Mouse (Mus musculus) forebrain, embryonic 10.5 days (tissue): ENCODE results near the gene Apba2. TPM values are rescaled to one million over a fixed set of nuclear protein-coding genes. Genes with fewer than 3 reads are reported as not detected.

Experiments used
- DNase-seq: peaks from one replicate; pipeline ENCODE4 v3.0.0-alpha.2; 2017; ENCODE audit warnings: low spot score; ENCODE audit errors: extremely low spot score
- H3K27ac ChIP-seq: fragments of 300-500 bp; sonication (generic); 2 replicates; pipeline ENCODE4 v1.5.1; 2016; ENCODE audit warnings: mild to moderate bottlenecking
- H3K27me3 ChIP-seq: fragments of 300-500 bp; sonication (generic); 2 replicates; pipeline ENCODE4 v1.6.1; 2016; ENCODE audit warnings: mild to moderate bottlenecking; ENCODE audit not compliant: poor library complexity, severe bottlenecking
- H3K36me3 ChIP-seq: fragments of 300-500 bp; sonication (generic); replicated peaks from 2 replicates; pipeline ENCODE4 v1.6.1; 2016; ENCODE audit warnings: mild to moderate bottlenecking, moderate library complexity
- H3K4me1 ChIP-seq: fragments of 300-500 bp; sonication (generic); 2 replicates; pipeline ENCODE4 v1.6.1; 2016
- H3K4me3 ChIP-seq: fragments of 300-500 bp; sonication (generic); 2 replicates; pipeline ENCODE4 v1.5.1; 2016; ENCODE audit warnings: mild to moderate bottlenecking, moderate library complexity
- H3K9me3 ChIP-seq: fragments of 300-500 bp; sonication (generic); 2 replicates; pipeline ENCODE4 v1.6.1; 2016; ENCODE audit warnings: mild to moderate bottlenecking, moderate library complexity
- WGBS: fragments of 180-500 bp; shearing (Covaris S2); methylation state at CpG from one replicate; pipeline ENCODE4 v1.1.7; 2016; 5-methylcytosine and 5-hydroxymethylcytosine counted together
- polyA plus RNA-seq: library from polyadenylated mRNA; unstranded; fragments of >200 nt; fragmentation: Nextera tagmentation; extraction: Ambion mirVana; gene quantifications from 2 replicates; pipeline ENCODE4 v1.2.1, GENCODE M21; 2016

Apba2 gene
- polyA plus RNA-seq, 1 experiment from 2014 or later, result 46.1 TPM

- Histone ChIP-seq H3K36me3 (no peaks in the 10 kb centered on the region), H3K27me3 (no peaks in the 10 kb centered on the region), H3K4me3 (no peak overlapping the region), H3K9me3 (no peaks in the 10 kb centered on the region), H3K27ac (no peak overlapping the region), H3K4me1 (peaks cover 3% of the 10 kb centered on the region)
- WGBS, result 75% methylated on average over 2 of the region's 2 CpGs
- DNase-seq, result no peak
These were observed 8.4 kb downstream of the Apba2 start for GRCm38 (mm10) chr7:64509911-64510310.

- 84% methylated on average over 8 of the region's 8 CpGs for WGBS
- no peak for DNase-seq
- Histone ChIP-seq H3K4me1 (no peaks in the 10 kb centered on the region; the same call in 1 of the 2 replicates), H3K36me3 (no peaks in the 10 kb centered on the region), H3K4me3 (no peak overlapping the region), H3K27me3 (no peaks in the 10 kb centered on the region), H3K27ac (no peak overlapping the region), H3K9me3 (no peaks in the 10 kb centered on the region)
These were observed 9.2 kb downstream of the Apba2 start for GRCm38 (mm10) chr7:64510526-64511210.

- 92% methylated on average over 3 of the region's 3 CpGs for WGBS
- H3K4me3 ChIP-seq, result no peak overlapping the region
- no peak for DNase-seq
- no peaks in the 10 kb centered on the region for H3K36me3 ChIP-seq
- no peaks in the 10 kb centered on the region for H3K9me3 ChIP-seq
- no peak overlapping the region for H3K27ac ChIP-seq
- H3K27me3 ChIP-seq, result no peaks in the 10 kb centered on the region
- H3K4me1 ChIP-seq, result no peaks in the 10 kb centered on the region
These were observed 12.1 kb downstream of the Apba2 start for GRCm38 (mm10) chr7:64513621-64514020.

- WGBS, result 88% methylated on average over 3 of the region's 3 CpGs
- no peak for DNase-seq
These were observed 13.8 kb downstream of the Apba2 start for GRCm38 (mm10) chr7:64515280-64515679.

GRCm38 (mm10) chr7:64515891-64516290 lies 14.4 kb downstream of the Apba2 start:
- Histone ChIP-seq H3K4me3 (no peak overlapping the region), H3K36me3 (no peaks in the 10 kb centered on the region), H3K27me3 (no peaks in the 10 kb centered on the region), H3K9me3 (no peaks in the 10 kb centered on the region), H3K4me1 (no peaks in the 10 kb centered on the region), H3K27ac (no peak overlapping the region)
- 93% methylated on average over 4 of the region's 4 CpGs for WGBS
- DNase-seq, result no peak

More at GRCm38 (mm10) chr7:64515280-64515679, 13.8 kb downstream of the Apba2 start:
- Histone ChIP-seq H3K4me3 (no peak overlapping the region), H3K36me3 (no peaks in the 10 kb centered on the region), H3K27ac (no peak overlapping the region), H3K9me3 (no peaks in the 10 kb centered on the region), H3K4me1 (no peaks in the 10 kb centered on the region), H3K27me3 (no peaks in the 10 kb centered on the region)

GRCm38 (mm10) chr7:64519091-64519490 lies 17.6 kb downstream of the Apba2 start:
- Histone ChIP-seq H3K4me1 (peaks cover 10% of the 10 kb centered on the region), H3K27ac (no peak overlapping the region), H3K36me3 (peaks cover 7% of the 10 kb centered on the region), H3K4me3 (no peak overlapping the region), H3K27me3 (no peaks in the 10 kb centered on the region), H3K9me3 (no peaks in the 10 kb centered on the region)
- no peak for DNase-seq
- 96% methylated on average over 4 of the region's 4 CpGs for WGBS

- Histone ChIP-seq H3K4me3 (no peak overlapping the region), H3K27me3 (no peaks in the 10 kb centered on the region), H3K9me3 (no peaks in the 10 kb centered on the region), H3K27ac (no peak overlapping the region), H3K4me1 (peaks cover 10% of the 10 kb centered on the region), H3K36me3 (peaks cover 9% of the 10 kb centered on the region)
- DNase-seq, result no peak
- 63% methylated on average over 5 of the region's 5 CpGs for WGBS
These were observed 18.0 kb downstream of the Apba2 start for GRCm38 (mm10) chr7:64519521-64519920.

- H3K27ac ChIP-seq, result no peak overlapping the region
- H3K4me3 ChIP-seq, result no peak overlapping the region
- H3K27me3 ChIP-seq, result no peaks in the 10 kb centered on the region
- peaks cover 11% of the 10 kb centered on the region for H3K36me3 ChIP-seq
- DNase-seq, result no peak
- H3K4me1 ChIP-seq, result peaks cover 10% of the 10 kb centered on the region
- H3K9me3 ChIP-seq, result no peaks in the 10 kb centered on the region
- 66% methylated on average over 5 of the region's 5 CpGs for WGBS
These were observed 20.3 kb downstream of the Apba2 start for GRCm38 (mm10) chr7:64521695-64522408.

- Histone ChIP-seq H3K4me1 (peaks cover 10% of the 10 kb centered on the region), H3K36me3 (peaks cover 16% of the 10 kb centered on the region), H3K27ac (no peak overlapping the region), H3K4me3 (no peak overlapping the region), H3K9me3 (no peaks in the 10 kb centered on the region), H3K27me3 (no peaks in the 10 kb centered on the region)
- 42% methylated on average over 1 of the region's 1 CpGs for WGBS
- DNase-seq, result no peak
These were observed 20.9 kb downstream of the Apba2 start for GRCm38 (mm10) chr7:64522409-64522730.

- H3K27me3 ChIP-seq, result no peaks in the 10 kb centered on the region
- 81% methylated on average over 1 of the region's 1 CpGs for WGBS
- no peak overlapping the region for H3K27ac ChIP-seq
- DNase-seq, result no peak
- H3K9me3 ChIP-seq, result peaks cover 7% of the 10 kb centered on the region; the same call in 1 of the 2 replicates
- peaks cover 34% of the 10 kb centered on the region for H3K36me3 ChIP-seq
- peaks cover 7% of the 10 kb centered on the region; the same call in 1 of the 2 replicates for H3K4me1 ChIP-seq
- no peak overlapping the region for H3K4me3 ChIP-seq
These were observed 29.8 kb downstream of the Apba2 start for GRCm38 (mm10) chr7:64531297-64531696.

- peaks cover 21% of the 10 kb centered on the region for H3K36me3 ChIP-seq
- H3K9me3 ChIP-seq, result peaks cover 7% of the 10 kb centered on the region; the same call in 1 of the 2 replicates
- no peak overlapping the region for H3K4me3 ChIP-seq
- H3K4me1 ChIP-seq, result peaks cover 7% of the 10 kb centered on the region; the same call in 1 of the 2 replicates
- H3K27me3 ChIP-seq, result no peaks in the 10 kb centered on the region
- 61% methylated on average over 6 of the region's 6 CpGs for WGBS
- no peak for DNase-seq
- peak overlapping the region; percentile 40; the same call in 1 of the 2 replicates for H3K27ac ChIP-seq
These were observed 31.9 kb downstream of the Apba2 start for GRCm38 (mm10) chr7:64533374-64533773.

- WGBS, result 87% methylated on average over 2 of the region's 2 CpGs
- Histone ChIP-seq H3K27ac (no peak overlapping the region), H3K27me3 (no peaks in the 10 kb centered on the region), H3K9me3 (no peaks in the 10 kb centered on the region), H3K36me3 (peaks cover 3% of the 10 kb centered on the region; the same call in 1 of the 2 replicates), H3K4me3 (no peak overlapping the region), H3K4me1 (peaks cover 7% of the 10 kb centered on the region; the same call in 1 of the 2 replicates)
- no peak for DNase-seq
These were observed 33.8 kb downstream of the Apba2 start for GRCm38 (mm10) chr7:64535269-64535668.

GRCm38 (mm10) chr7:64539450-64540148 lies 38.1 kb downstream of the Apba2 start:
- no peaks in the 10 kb centered on the region for H3K27me3 ChIP-seq
- 0 out of 2 replicates have a peak, but pooled peaks cover 3% of the 10 kb centered on the region for H3K36me3 ChIP-seq
- no peaks in the 10 kb centered on the region for H3K4me1 ChIP-seq
- no peak overlapping the region for H3K4me3 ChIP-seq
- no peaks in the 10 kb centered on the region for H3K9me3 ChIP-seq
- no peak overlapping the region for H3K27ac ChIP-seq
- DNase-seq, result no peak
- 71% methylated on average over 10 of the region's 10 CpGs for WGBS
